Mouse (Mus musculus): Measurements from ENCODE around the gene Samd8.

Samd8 gene

DNA sequence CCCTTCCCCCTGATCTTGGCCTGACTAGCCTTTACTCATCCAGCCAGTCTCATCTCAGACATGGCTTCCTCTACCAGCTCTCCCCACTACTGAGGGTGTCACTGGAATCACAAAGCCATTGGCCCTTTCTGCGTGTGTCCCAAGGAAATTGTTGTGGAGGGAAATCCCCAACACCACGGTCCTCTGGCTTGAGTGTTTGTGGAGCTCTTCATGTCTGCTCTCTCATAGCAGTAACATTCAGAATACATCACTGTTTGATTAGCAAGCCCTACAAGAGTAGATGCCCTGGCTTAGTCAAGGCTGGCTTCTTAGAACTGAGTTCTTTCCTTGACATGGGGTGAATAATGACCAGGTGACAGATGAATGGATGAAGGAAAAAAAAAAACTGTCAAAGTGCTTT lies 3.5 kb upstream of the Samd8 start:
- DNase-seq = no peak

- no peak for DNase-seq
These were observed 2.7 kb upstream of the Samd8 start for GRCm38 (mm10) chr14:21747436-21748141.

- DNase-seq = peak; percentile 69
These were observed 2.0 kb upstream of the Samd8 start for GRCm38 (mm10) chr14:21748142-21748870.

DNA sequence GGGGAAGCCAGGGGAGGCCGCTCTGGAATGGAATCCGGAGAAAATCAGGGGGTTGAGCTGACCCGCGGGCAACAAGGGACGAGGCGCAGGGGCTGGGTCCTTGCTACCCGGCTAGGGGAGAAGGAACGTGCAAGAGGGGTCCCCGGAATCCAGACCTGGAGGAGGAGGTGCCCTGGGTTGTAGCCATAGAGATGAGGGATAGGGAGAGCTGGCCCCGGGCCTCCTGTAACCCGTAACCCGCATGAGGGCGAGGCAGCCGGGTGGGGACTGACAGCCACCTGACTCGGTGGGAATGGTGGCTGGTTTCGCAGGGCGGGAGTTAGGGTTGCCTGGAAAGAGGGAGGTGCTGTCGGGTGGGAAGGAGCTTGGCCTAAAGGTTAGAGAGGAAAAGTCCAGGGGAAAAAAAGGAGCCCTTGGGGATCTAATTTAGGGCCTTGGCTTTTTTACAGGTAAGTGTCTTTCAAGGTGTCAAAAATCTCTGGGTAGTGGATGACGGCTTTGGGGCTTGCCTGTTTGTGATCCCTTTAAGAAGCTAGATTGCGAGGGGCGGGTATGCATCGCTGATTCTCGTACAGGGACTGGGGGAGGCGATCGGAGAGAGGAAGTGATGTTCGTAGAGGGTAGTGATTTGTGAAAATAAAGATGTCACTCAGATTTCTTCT lies 681 bp downstream of the Samd8 start, which contains the start of gene Dusp13:
Gene Dusp13, minus strand, starts transcription at position 301 of the 662 bp plus-strand sequence.
- peak; percentile 75 for DNase-seq

DNA sequence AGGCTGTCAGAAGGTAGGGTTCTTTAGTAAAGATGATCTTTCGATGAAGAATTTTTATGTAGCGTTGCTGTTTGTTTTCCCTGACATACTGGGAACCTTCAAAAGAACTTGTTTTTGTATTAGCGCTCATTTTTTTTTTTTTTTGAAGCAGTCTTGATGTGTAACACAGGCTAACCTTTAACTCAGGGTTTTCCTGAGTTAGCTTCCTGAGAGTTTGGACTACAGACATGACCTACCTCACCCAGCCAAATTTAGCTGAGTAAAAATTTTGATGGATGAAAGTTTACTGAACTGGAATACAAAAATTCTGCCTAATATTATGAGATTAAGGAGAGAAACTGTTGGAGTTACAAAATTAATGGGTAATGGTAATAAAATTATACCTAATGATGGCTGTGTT lies 2.1 kb downstream of the Samd8 start:
- no peak for DNase-seq

DNA sequence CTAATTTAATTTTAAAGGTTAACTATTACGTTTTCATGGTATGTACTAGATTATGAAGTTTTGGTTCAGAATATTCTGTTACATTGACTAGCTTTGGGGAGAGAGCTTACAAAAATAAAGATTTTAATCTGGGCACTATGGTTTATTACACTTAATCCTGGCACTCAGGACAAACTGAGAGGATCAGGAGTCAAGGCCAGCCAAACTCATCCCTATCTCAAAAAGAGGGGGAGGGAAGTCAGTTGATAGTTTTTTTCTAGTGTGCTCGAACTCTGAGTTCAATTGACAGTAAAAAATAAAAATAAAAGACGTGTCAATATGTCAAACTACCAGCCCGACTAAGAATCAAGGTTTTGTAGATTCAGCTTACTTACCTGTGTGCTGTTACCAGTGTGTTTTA lies 3.0 kb downstream of the Samd8 start:
- DNase-seq = no peak

DNA sequence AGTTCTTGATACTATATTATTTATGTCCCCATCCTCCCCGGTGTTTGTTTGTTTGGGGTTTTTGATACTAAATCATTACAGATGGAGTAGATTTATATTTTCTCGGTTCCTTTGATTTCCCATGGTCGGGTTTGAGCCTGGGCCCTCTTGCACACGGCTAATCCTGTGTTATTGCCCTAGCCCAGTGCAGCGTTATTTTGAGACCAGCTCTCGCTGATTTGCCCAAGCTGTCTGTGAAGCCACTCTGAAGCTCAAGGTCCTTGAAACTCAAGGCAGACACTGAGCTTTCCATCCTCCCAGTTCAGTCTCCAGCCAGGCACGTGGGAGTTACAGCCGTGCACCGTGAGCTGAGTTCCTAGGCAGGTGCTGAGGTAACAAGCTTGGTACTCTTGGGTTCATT lies 11.2 kb downstream of the Samd8 start:
- no peak for DNase-seq

GRCm38 (mm10) chr14:21763736-21764135 lies 13.4 kb downstream of the Samd8 start:
- no peak for DNase-seq

GRCm38 (mm10) chr14:21764646-21765045 lies 14.3 kb downstream of the Samd8 start:
- no peak for DNase-seq

- DNase-seq = no peak
These were observed 15.5 kb downstream of the Samd8 start for GRCm38 (mm10) chr14:21765754-21766397.

GRCm38 (mm10) chr14:21766398-21766958 lies 16.1 kb downstream of the Samd8 start:
- DNase-seq = no peak

GRCm38 (mm10) chr14:21772506-21773281 lies 22.4 kb downstream of the Samd8 start:
- DNase-seq = peak; percentile 70

DNA sequence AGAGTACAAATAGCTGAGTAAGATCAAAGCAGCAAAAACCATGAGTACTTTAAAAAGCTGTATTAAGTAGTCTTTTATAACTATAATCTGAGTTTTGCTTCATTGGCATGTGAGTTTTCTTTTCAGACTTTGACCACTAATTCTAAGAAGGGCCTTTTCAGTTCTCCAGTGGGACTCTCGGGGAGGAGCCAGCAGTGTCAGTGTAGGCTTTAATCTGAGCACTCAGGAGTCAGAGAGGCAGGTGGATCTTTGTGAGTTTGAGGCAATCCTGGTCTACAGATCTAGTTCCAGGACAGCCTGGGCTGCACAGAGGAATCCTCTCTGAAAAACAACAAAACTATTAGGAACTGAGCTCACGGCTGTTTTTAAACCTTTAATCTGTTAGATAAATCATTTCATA lies 23.6 kb downstream of the Samd8 start:
- no peak for DNase-seq

DNA sequence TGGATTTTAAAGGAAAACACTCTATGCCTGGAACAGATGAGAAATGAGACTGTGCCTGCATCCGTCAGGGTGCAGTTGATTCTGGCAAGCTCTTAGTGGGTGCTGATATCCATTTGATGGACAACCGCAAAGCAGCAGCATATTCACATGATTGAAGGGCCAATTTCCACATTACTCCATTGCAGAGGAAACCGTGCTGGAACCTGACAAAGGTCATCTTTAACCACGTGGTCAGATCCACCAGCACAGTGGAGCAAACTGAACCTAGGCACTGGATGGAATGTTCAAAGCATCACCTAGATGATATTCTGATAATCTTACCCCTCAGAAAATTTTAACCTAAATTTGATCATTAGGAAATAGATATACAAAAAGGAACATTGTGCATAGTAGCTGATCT lies 25.9 kb downstream of the Samd8 start:
- DNase-seq = no peak

GRCm38 (mm10) chr14:21786500-21786899 lies 36.2 kb downstream of the Samd8 start:
- no peak for DNase-seq

DNA sequence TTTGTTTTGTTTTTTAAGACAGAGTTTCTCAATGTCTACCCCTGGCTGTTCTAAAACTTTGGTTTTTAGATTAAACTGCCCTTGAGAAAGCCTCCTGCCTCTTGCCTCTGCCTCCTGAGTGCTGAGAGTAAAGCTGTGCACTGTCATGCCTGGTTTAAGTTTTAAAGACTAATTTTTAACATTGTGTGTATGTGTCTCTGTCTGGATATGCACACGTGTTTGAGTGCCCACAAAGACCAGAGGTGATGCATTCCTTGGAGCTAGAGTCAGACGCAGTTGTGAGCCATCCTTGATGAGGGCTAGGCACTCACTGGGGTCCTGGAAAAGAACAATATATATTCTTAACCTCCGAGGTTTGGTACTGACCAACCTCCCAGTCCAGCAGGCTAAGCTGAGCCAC lies 37.0 kb downstream of the Samd8 start:
- no peak for DNase-seq

DNA sequence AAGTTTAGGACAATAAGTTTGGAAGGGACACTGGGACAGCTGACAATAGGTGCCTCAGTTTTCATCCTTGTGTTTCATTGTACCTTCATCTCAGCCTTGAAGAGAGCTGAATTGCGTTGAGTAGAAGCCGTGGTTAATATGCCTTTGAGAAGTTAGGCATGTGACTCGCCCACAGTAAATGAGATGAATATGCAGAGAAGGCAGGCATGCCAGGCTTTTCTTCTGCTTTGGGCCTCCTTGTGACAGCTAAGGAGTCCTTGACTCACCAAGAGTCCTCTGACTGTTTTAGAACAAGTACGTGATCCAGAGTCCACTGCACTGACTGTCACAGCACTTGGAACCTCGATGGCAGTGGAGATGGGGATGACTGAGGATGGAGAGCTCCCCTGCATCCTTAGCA lies 37.8 kb downstream of the Samd8 start:
- no peak for DNase-seq

DNA sequence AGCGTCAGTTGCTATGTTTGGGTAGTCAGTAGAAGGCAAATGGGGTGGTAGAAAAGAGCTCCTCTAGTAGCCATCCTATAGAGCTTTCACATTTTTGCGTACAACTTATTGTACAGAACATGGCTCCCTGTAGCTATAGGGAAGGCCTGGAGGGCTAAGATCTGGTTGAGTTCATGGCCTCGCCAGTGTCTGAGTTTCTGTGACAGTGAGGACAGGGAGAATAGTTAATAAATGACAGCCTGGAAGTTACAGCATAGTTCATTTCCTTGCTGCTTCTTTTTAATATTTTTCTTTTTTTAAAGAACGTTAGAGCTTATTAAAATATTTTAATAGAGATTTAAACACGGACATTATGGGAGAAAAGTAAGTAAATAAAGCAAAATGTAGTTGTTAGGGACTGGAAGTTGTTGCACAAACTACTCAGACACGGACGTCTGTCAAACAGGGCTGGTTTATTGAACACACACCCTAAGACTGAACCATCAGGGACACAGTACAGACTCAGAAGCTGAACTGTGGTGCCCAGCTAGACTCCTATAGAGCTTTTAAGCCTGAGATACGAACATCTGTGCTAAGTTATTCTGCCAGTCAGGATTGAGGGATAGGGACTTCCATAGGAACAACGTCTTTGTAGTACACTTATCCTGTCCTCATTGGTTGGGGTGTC lies 40.4 kb downstream of the Samd8 start:
- no peak for DNase-seq

GRCm38 (mm10) chr14:21791722-21792121 lies 41.4 kb downstream of the Samd8 start:
- DNase-seq = no peak

DNA sequence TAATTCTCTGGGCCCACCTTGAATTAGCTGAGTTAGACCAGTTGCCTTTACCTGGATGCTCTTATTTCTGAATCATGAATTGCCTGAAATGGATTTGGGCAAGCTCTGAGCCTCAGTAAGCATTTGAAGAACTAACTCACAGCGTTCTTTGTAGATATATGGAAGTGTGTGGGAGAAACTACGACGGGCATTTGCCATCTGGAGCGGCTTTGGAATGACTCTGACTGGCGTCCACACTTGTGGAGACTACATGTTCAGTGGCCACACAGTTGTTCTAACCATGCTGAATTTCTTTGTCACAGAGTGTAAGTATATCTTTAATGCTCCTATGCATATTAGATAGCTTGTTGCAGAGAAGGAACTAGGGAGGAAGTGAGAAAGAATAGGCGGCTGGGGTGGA lies 41.9 kb downstream of the Samd8 start:
- no peak for DNase-seq

DNA sequence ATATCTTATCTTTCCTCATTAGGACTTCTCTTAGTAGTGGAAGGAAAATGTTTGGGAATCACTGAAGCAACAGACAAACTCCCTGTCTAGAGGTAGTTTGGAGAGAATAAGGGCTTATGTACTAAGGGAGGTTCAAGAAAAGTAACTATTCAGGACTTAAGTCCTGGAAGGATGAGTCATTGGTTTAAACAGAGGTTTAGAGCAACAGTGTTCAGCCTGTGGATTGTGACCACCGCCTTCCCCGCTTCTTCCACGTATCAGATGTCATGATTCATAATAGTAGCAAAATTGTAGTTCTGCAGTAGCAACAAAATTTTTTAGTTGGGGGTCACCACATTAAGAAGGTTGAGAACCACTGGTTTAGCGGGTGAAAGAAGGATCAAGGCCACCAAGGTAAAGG lies 50.3 kb downstream of the Samd8 start:
- no peak for DNase-seq

- DNase-seq = no peak
These were observed 51.3 kb downstream of the Samd8 start for GRCm38 (mm10) chr14:21801624-21802023.
